Mouse (Mus musculus) bone marrow, adult 2 months (tissue): Measurements from ENCODE around the gene Izumo1r.

Source experiments
- CTCF ChIP-seq: fragments of 200-500 bp; IDR thresholded peaks from 2 replicates; pipeline ENCODE4 v1.5.1; 2011; ENCODE audit warnings: low read length, control low read depth; ENCODE audit not compliant: control insufficient read depth, insufficient read depth
- POLR2A ChIP-seq: fragments of 200-500 bp; IDR thresholded peaks from 2 replicates; pipeline ENCODE4 v1.6.1; 2011; ENCODE audit warnings: low read depth, mild to moderate bottlenecking, control low read depth, low read length, borderline replicate concordance; ENCODE audit not compliant: control insufficient read depth

GRCm38 (mm10) chr9:14946677-14947076 lies 42.9 kb upstream of the Izumo1r start:
- TF ChIP-seq CTCF (no peak), POLR2A (no peak)
